Mouse (Mus musculus) midbrain, embryonic 11.5 days (tissue): ENCODE measurements around the gene 2310007B03Rik. TPM values are rescaled to one million over a fixed set of nuclear protein-coding genes. Genes with fewer than 3 reads are reported as not detected.
A peak's percentile ranks its signal among the peaks of the same experiment; 100 is the strongest.

Experiments used
- ATAC-seq: fragments of 200-750 bp; cut with Nextera tagmentation; 2 replicates; pipeline ENCODE4 v1.8.0; 2017; ENCODE audit warnings: moderate TSS enrichment, moderate library complexity; ENCODE audit not compliant: low FRiP score
- DNase-seq: peaks from one replicate; pipeline ENCODE4 v3.0.0; 2015; ENCODE audit warnings: low spot score; ENCODE audit errors: missing footprints
- H3K27ac ChIP-seq: fragments of 300-500 bp; sonication (generic); 2 replicates; pipeline ENCODE4 v1.5.1; 2014; ENCODE audit warnings: low read depth, low read length
- H3K27me3 ChIP-seq: fragments of 300-500 bp; sonication (generic); 2 replicates; pipeline ENCODE4 v1.6.1; 2014; ENCODE audit warnings: mild to moderate bottlenecking, low read length, moderate library complexity, mixed read lengths; ENCODE audit not compliant: control insufficient read depth, insufficient read depth
- H3K36me3 ChIP-seq: fragments of 300-500 bp; sonication (generic); 2 replicates; pipeline ENCODE4 v1.6.1; 2014; ENCODE audit warnings: mild to moderate bottlenecking, low read length, moderate library complexity, mixed read lengths; ENCODE audit not compliant: control insufficient read depth, insufficient read depth
- H3K4me1 ChIP-seq: fragments of 300-500 bp; sonication (generic); 2 replicates; pipeline ENCODE4 v1.6.1; 2014; ENCODE audit warnings: low read length; ENCODE audit not compliant: control insufficient read depth, insufficient read depth
- H3K4me2 ChIP-seq: fragments of 300-500 bp; sonication (generic); 2 replicates; pipeline ENCODE4 v1.6.1; 2014; ENCODE audit warnings: mild to moderate bottlenecking, moderate library complexity
- H3K4me3 ChIP-seq: fragments of 300-500 bp; sonication (generic); 2 replicates; pipeline ENCODE4 v1.5.1; 2014; ENCODE audit warnings: low read depth, low read length
- H3K9ac ChIP-seq: fragments of 300-500 bp; sonication (generic); 2 replicates; pipeline ENCODE4 v1.6.1; 2014; ENCODE audit warnings: low read length
- H3K9me3 ChIP-seq: fragments of 300-500 bp; sonication (generic); 2 replicates; pipeline ENCODE4 v1.6.1; 2016; ENCODE audit warnings: low read length; ENCODE audit not compliant: control insufficient read depth
- WGBS: fragments of 180-500 bp; shearing (Covaris S2); extraction: QIAGEN DNeasy Blood & Tissue Kit; methylation state at CpG from one replicate; pipeline ENCODE4 v1.1.7; 2014; 5-methylcytosine and 5-hydroxymethylcytosine counted together
- polyA plus RNA-seq: library from polyadenylated mRNA; unstranded; fragments of >200 nt; fragmentation: Nextera tagmentation; extraction: Ambion mirVana; gene quantifications from 2 replicates; pipeline ENCODE4 v1.2.1, GENCODE M21; 2014

2310007B03Rik gene
- polyA plus RNA-seq, 1 experiment from 2014 or later: 0.34 TPM

DNA sequence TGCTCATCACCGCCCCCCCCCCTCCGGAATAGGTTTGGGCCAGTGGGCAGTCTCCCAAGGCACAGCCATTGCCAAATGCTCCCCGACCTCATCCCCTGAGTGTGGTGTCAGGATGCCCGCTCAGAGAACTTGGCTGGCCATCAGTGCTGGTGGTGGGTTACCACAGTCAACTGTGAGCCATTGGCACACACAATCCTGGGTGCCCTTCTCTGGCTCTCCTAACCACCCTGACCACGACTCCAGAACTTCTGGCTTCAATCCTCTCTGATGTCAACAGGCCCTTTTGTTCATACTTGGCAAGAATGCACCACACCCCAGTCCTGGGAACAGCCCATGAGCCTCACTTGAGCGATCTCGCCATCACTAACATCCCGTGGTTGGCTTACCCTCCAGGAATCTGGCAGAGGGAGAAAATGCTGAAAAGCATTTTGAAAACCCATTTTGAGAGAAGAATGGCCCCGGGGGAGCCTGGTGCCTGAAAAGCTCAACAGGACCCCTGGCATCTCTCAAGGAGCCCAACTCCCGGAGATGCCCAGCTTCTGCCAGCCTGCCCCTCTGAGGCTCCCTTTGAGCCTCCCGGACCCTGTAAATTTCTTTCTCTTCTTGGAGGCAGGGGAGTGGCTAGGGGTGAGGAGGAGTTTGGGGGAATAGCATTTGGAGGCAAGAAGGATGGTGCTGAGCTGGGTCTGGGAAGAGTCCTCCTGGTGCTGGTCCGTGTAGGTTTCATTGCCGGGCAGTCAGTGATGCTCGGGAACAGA, 23.5 kb upstream of the 2310007B03Rik start:
- Histone ChIP-seq H3K9me3 (no peaks in the 10 kb centered on the region), H3K4me2 (no peak overlapping the region), H3K4me3 (no peak overlapping the region), H3K27ac (no peak overlapping the region), H3K4me1 (no peaks in the 10 kb centered on the region), H3K9ac (no peak overlapping the region), H3K36me3 (no peaks in the 10 kb centered on the region), H3K27me3 (no peaks in the 10 kb centered on the region)
- DNase-seq (no peak), ATAC-seq (no peak)
- 78% methylated on average over 14 of the region's 14 CpGs for WGBS

DNA sequence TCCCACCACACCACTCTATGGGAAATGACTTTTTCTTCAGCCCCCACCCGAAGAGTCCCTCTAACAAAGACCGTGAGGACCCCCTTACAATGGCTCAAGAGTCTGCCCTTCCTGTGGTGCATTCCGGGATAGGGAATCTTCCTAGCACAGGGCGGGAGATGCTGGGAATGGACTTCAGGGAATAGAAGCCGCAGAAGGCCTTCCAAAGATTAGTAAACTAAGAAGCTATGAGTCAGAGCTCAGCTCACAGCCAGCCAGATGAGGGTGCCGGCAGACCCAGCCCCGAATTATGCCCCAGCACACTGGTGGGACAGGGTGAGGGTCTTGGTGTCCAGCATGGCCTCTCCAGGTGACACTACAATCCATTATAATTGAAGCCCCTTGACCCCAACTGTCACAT, 21.5 kb upstream of the 2310007B03Rik start:
- no peak for ATAC-seq
- WGBS: 91% methylated on average over 7 of the region's 7 CpGs
- H3K36me3 ChIP-seq: no peaks in the 10 kb centered on the region

GRCm38 (mm10) chr1:93176525-93177332, 16.0 kb upstream of the 2310007B03Rik start:
- DNase-seq (peak; percentile 95), ATAC-seq (peak; percentile 82)
- H3K4me3 ChIP-seq: peak overlapping the region; percentile 41
- H3K9ac ChIP-seq: peak overlapping the region; percentile 79
- 2% methylated on average over 43 of the region's 44 CpGs for WGBS
- no peaks in the 10 kb centered on the region for H3K9me3 ChIP-seq
- peaks cover 12% of the 10 kb centered on the region for H3K4me1 ChIP-seq
- no peaks in the 10 kb centered on the region for H3K36me3 ChIP-seq
- H3K27ac ChIP-seq: no peak overlapping the region
- peak overlapping the region; percentile 88 for H3K4me2 ChIP-seq
- no peaks in the 10 kb centered on the region for H3K27me3 ChIP-seq

More for the DNA sequence above, 21.5 kb upstream of the 2310007B03Rik start:
- Histone ChIP-seq H3K9me3 (no peaks in the 10 kb centered on the region), H3K4me3 (no peak overlapping the region), H3K27ac (no peak overlapping the region), H3K4me2 (no peak overlapping the region), H3K9ac (no peak overlapping the region), H3K4me1 (no peaks in the 10 kb centered on the region), H3K27me3 (no peaks in the 10 kb centered on the region)
- no peak for DNase-seq

GRCm38 (mm10) chr1:93175849-93176248, 15.1 kb upstream of the 2310007B03Rik start:
- ATAC-seq (peak; percentile 16; the same call in 1 of the 2 replicates), DNase-seq (peak; percentile 87)
- no peaks in the 10 kb centered on the region for H3K36me3 ChIP-seq
- no peak overlapping the region for H3K27ac ChIP-seq
- H3K4me1 ChIP-seq: peaks cover 12% of the 10 kb centered on the region
- H3K27me3 ChIP-seq: no peaks in the 10 kb centered on the region
- 23% methylated on average over 6 of the region's 6 CpGs for WGBS
- no peaks in the 10 kb centered on the region for H3K9me3 ChIP-seq
- H3K9ac ChIP-seq: no peak overlapping the region
- peak overlapping the region; percentile 88 for H3K4me2 ChIP-seq
- H3K4me3 ChIP-seq: no peak overlapping the region

GRCm38 (mm10) chr1:93174399-93174798, 13.7 kb upstream of the 2310007B03Rik start:
- DNase-seq (peak; percentile 99), ATAC-seq (peak; percentile 66)
- Histone ChIP-seq H3K4me1 (peaks cover 12% of the 10 kb centered on the region), H3K36me3 (no peaks in the 10 kb centered on the region), H3K4me3 (no peak overlapping the region), H3K4me2 (no peak overlapping the region), H3K27me3 (no peaks in the 10 kb centered on the region), H3K9me3 (no peaks in the 10 kb centered on the region), H3K9ac (no peak overlapping the region), H3K27ac (no peak overlapping the region)
- WGBS: under 1% methylated on average over 4 of the region's 4 CpGs

GRCm38 (mm10) chr1:93173665-93174064, 12.9 kb upstream of the 2310007B03Rik start:
- no peaks in the 10 kb centered on the region for H3K36me3 ChIP-seq
- H3K9ac ChIP-seq: no peak overlapping the region
- 73% methylated on average over 4 of the region's 4 CpGs for WGBS
- no peak for ATAC-seq
- H3K27me3 ChIP-seq: no peaks in the 10 kb centered on the region
- no peaks in the 10 kb centered on the region for H3K9me3 ChIP-seq
- H3K4me2 ChIP-seq: no peak overlapping the region
- H3K4me3 ChIP-seq: no peak overlapping the region
- H3K27ac ChIP-seq: no peak overlapping the region
- H3K4me1 ChIP-seq: peaks cover 14% of the 10 kb centered on the region
- no peak for DNase-seq

GRCm38 (mm10) chr1:93168295-93168775, 7.6 kb upstream of the 2310007B03Rik start, which contains the start of gene Crocc2:
Gene Crocc2 (plus strand): TSS chr1:93168725.
- no peaks in the 10 kb centered on the region for H3K27me3 ChIP-seq
- H3K27ac ChIP-seq: no peak within 1 kb of the TSS
- DNase-seq (no peak), ATAC-seq (no peak)
- H3K4me2 ChIP-seq: no peak within 1 kb of the TSS
- peaks cover 6% of the 10 kb centered on the region; the same call in 1 of the 2 replicates for H3K4me1 ChIP-seq
- H3K36me3 ChIP-seq: no peaks in the 10 kb centered on the region
- no peaks in the 10 kb centered on the region for H3K9me3 ChIP-seq
- no peak within 1 kb of the TSS for H3K4me3 ChIP-seq
- WGBS: 34% methylated on average over 10 of the region's 10 CpGs
- no peak within 1 kb of the TSS for H3K9ac ChIP-seq

DNA sequence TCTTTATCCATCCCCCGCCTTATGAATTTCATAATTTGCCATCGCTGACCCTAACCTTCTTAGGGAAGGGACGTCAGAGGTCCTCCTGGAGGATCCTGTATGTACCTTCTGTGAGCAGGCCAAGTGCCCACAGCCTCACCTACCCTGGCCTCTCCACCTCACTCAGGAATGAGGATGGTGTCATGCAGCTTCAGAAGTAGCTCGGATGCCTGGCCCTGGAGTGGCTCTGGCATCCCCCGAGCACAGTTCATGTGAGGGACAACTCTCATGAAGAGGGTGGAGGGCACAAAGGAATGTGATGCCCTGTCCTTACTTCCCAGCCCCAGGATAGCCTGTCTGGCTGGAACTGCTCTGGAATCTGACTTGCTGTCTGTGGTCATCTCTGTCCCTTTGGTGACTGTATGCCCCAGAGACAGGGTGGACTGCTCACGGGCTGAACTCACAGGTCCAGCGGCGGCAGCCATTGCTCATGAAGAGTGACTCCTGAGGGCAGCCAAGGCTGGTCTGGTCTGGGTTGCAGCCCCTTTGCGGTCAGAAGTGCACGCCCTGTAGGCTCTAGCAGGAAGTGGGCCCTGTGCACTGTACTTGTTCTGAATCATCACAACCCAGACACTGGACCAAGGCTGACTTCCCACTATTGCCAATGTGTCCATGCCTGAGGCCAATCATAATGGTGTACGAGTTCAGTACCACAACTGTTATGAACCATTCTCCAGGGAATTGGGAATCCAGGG, 5.8 kb upstream of the 2310007B03Rik start:
- Histone ChIP-seq H3K9ac (no peak overlapping the region), H3K4me3 (no peak overlapping the region), H3K27me3 (no peaks in the 10 kb centered on the region), H3K27ac (no peak overlapping the region), H3K4me1 (peaks cover 6% of the 10 kb centered on the region; the same call in 1 of the 2 replicates), H3K36me3 (no peaks in the 10 kb centered on the region), H3K9me3 (no peaks in the 10 kb centered on the region), H3K4me2 (no peak overlapping the region)
- 91% methylated on average over 11 of the region's 11 CpGs for WGBS
- ATAC-seq: no peak
- no peak for DNase-seq
